In genomic region chr1:171195887-171196397, GRCm38 (mm10) we compare ENCODE assay signal across 7 mouse cellular contexts. TPM values are rescaled to one million over a fixed set of nuclear protein-coding genes. Genes with fewer than 3 reads are reported as not detected.
DNase-seq lines count a peak whose midpoint lies in the region; ATAC-seq and TF ChIP-seq lines count a peak whose summit lies in the region.

Gene Pcp4l1, minus strand, starts transcription at chr1:171196268.

- H3K4me1 ChIP-seq in embryonic facial prominence, embryonic 13.5 days, result peaks cover 35% of the 10 kb centered on the region
- H3K4me1 ChIP-seq in heart, embryonic 10.5 days, result peaks cover 38% of the 10 kb centered on the region
- peaks cover 17% of the 10 kb centered on the region for H3K4me1 ChIP-seq in kidney, embryonic 14.5 days (ENCODE audit: control insufficient read depth, insufficient read depth, low read length)
- H3K4me1 ChIP-seq in limb, embryonic 13.5 days, result peaks cover 29% of the 10 kb centered on the region
- peaks cover 30% of the 10 kb centered on the region for H3K4me1 ChIP-seq in midbrain, embryonic 12.5 days
- H3K4me1 ChIP-seq in stomach, embryonic 15.5 days, result peaks cover 25% of the 10 kb centered on the region

- peak within 1 kb of the TSS; percentile 70 for H3K9ac ChIP-seq in embryonic facial prominence, embryonic 13.5 days
- H3K9ac ChIP-seq in kidney, embryonic 14.5 days (ENCODE audit: low read depth, low read length), result peak within 1 kb of the TSS; percentile 47; the same call in 1 of the 2 replicates
- peak within 1 kb of the TSS; percentile 64 for H3K9ac ChIP-seq in limb, embryonic 13.5 days
- H3K9ac ChIP-seq in midbrain, embryonic 12.5 days (replicated peaks), result peak within 1 kb of the TSS; percentile 61; the same call in 1 of the 2 replicates
- H3K9ac ChIP-seq in stomach, embryonic 15.5 days, result peak within 1 kb of the TSS; percentile 23; the same call in 1 of the 2 replicates

- ATAC-seq in embryonic facial prominence, embryonic 13.5 days (ENCODE audit: insufficient number of reproducible peaks, insufficient read depth, low FRiP score, low TSS enrichment, low read depth), result no peak
- peak; percentile 82 for ATAC-seq in kidney, embryonic 14.5 days (ENCODE audit: low FRiP score, low TSS enrichment)
- peak; percentile 78; the same call in 1 of the 2 replicates for ATAC-seq in limb, embryonic 13.5 days (ENCODE audit: low FRiP score, low read depth)
- ATAC-seq in midbrain, embryonic 12.5 days (ENCODE audit: low FRiP score, low read depth), result peak; percentile 81
- ATAC-seq in stomach, embryonic 15.5 days (ENCODE audit: insufficient read depth, low FRiP score, low read depth), result peak; percentile 88

- TF ChIP-seq CTCF in brain, embryonic 14.5 days (IDR thresholded peaks at IDR 0.05; ENCODE audit: borderline replicate concordance, extremely low read depth, insufficient read depth, insufficient read length), result no peak

- H3K36me3 ChIP-seq in embryonic facial prominence, embryonic 13.5 days, result no peaks in the 10 kb centered on the region
- no peaks in the 10 kb centered on the region for H3K36me3 ChIP-seq in heart, embryonic 10.5 days
- no peaks in the 10 kb centered on the region for H3K36me3 ChIP-seq in kidney, embryonic 14.5 days (ENCODE audit: control insufficient read depth, insufficient read depth, low read length)
- H3K36me3 ChIP-seq in limb, embryonic 13.5 days, result no peaks in the 10 kb centered on the region
- H3K36me3 ChIP-seq in midbrain, embryonic 12.5 days, result no peaks in the 10 kb centered on the region
- no peaks in the 10 kb centered on the region for H3K36me3 ChIP-seq in stomach, embryonic 15.5 days

- H3K9me3 ChIP-seq in embryonic facial prominence, embryonic 13.5 days, result no peaks in the 10 kb centered on the region
- H3K9me3 ChIP-seq in heart, embryonic 10.5 days, result no peaks in the 10 kb centered on the region
- H3K9me3 ChIP-seq in kidney, embryonic 14.5 days (ENCODE audit: control insufficient read depth, low read length), result no peaks in the 10 kb centered on the region
- no peaks in the 10 kb centered on the region for H3K9me3 ChIP-seq in limb, embryonic 13.5 days
- no peaks in the 10 kb centered on the region for H3K9me3 ChIP-seq in midbrain, embryonic 12.5 days
- no peaks in the 10 kb centered on the region for H3K9me3 ChIP-seq in stomach, embryonic 15.5 days

- peak within 1 kb of the TSS; percentile 59 for H3K4me3 ChIP-seq in embryonic facial prominence, embryonic 13.5 days
- peak within 1 kb of the TSS; percentile 81 for H3K4me3 ChIP-seq in heart, embryonic 10.5 days
- peak within 1 kb of the TSS; percentile 52 for H3K4me3 ChIP-seq in kidney, embryonic 14.5 days (ENCODE audit: low read length)
- H3K4me3 ChIP-seq in limb, embryonic 13.5 days, result peak within 1 kb of the TSS; percentile 57
- peak within 1 kb of the TSS; percentile 65 for H3K4me3 ChIP-seq in midbrain, embryonic 12.5 days
- H3K4me3 ChIP-seq in stomach, embryonic 15.5 days (replicated peaks), result peak within 1 kb of the TSS; percentile 51

- peaks cover 69% of the 10 kb centered on the region for H3K27me3 ChIP-seq in embryonic facial prominence, embryonic 13.5 days
- H3K27me3 ChIP-seq in heart, embryonic 10.5 days (ENCODE audit: insufficient read depth, poor library complexity, severe bottlenecking), result peaks cover 51% of the 10 kb centered on the region
- peaks cover 50% of the 10 kb centered on the region for H3K27me3 ChIP-seq in kidney, embryonic 14.5 days (ENCODE audit: control insufficient read depth, insufficient read depth, low read length)
- H3K27me3 ChIP-seq in limb, embryonic 13.5 days, result peaks cover 72% of the 10 kb centered on the region
- H3K27me3 ChIP-seq in midbrain, embryonic 12.5 days, result peaks cover 42% of the 10 kb centered on the region
- H3K27me3 ChIP-seq in stomach, embryonic 15.5 days (replicated peaks), result peaks cover 21% of the 10 kb centered on the region

- no peak for TF ChIP-seq POLR2A in brain, embryonic 14.5 days (IDR thresholded peaks at IDR 0.05; ENCODE audit: borderline replicate concordance, extremely low read depth, insufficient read depth, insufficient read length, poor library complexity, severe bottlenecking)

- peak within 1 kb of the TSS; percentile 97 for H3K4me2 ChIP-seq in embryonic facial prominence, embryonic 13.5 days
- peak within 1 kb of the TSS; percentile 94 for H3K4me2 ChIP-seq in kidney, embryonic 14.5 days (replicated peaks; ENCODE audit: low read depth, low read length)
- peak within 1 kb of the TSS; percentile 97 for H3K4me2 ChIP-seq in limb, embryonic 13.5 days (replicated peaks)
- peak within 1 kb of the TSS; percentile 99 for H3K4me2 ChIP-seq in midbrain, embryonic 12.5 days (replicated peaks)
- peak within 1 kb of the TSS; percentile 91 for H3K4me2 ChIP-seq in stomach, embryonic 15.5 days

- under 1% methylated on average over 33 of the region's 33 CpGs for WGBS in embryonic facial prominence, embryonic 13.5 days
- under 1% methylated on average over 33 of the region's 33 CpGs for WGBS in heart, embryonic 10.5 days
- under 1% methylated on average over 33 of the region's 33 CpGs for WGBS in kidney, embryonic 14.5 days
- 0% methylated on average over 33 of the region's 33 CpGs for WGBS in limb, embryonic 13.5 days
- whole genome bisulfite sequencing in midbrain, embryonic 12.5 days, result under 1% methylated on average over 33 of the region's 33 CpGs
- under 1% methylated on average over 33 of the region's 33 CpGs for WGBS in stomach, embryonic 15.5 days

- DNase-seq in brain, embryonic 14.5 days (ENCODE audit: low read depth), result peak; percentile 84
- DNase-seq in heart, embryonic 10.5 days (ENCODE audit: low spot score), result peak; percentile 95

- no peak within 1 kb of the TSS for H3K27ac ChIP-seq in embryonic facial prominence, embryonic 13.5 days
- H3K27ac ChIP-seq in heart, embryonic 10.5 days, result peak within 1 kb of the TSS; percentile 84
- no peak within 1 kb of the TSS for H3K27ac ChIP-seq in kidney, embryonic 14.5 days (ENCODE audit: low read depth, low read length)
- no peak within 1 kb of the TSS for H3K27ac ChIP-seq in limb, embryonic 13.5 days
- no peak within 1 kb of the TSS for H3K27ac ChIP-seq in midbrain, embryonic 12.5 days (replicated peaks)
- H3K27ac ChIP-seq in stomach, embryonic 15.5 days, result no peak within 1 kb of the TSS

RNA-seq across cellular contexts. Expression of gene Pcp4l1, which starts in this region (rescaled TPM):
- 10.0 and 22.6 TPM in 2 replicates for polyA plus RNA-seq in brain, embryonic 14.5 days (2012; rRNA removed)
- polyA plus RNA-seq in embryonic facial prominence, embryonic 13.5 days (2015; fragmentation: Nextera tagmentation; extraction: Ambion mirVana), result 20.6 and 25.2 TPM in 2 replicates
- polyA plus RNA-seq in heart, embryonic 10.5 days (2016; fragmentation: Nextera tagmentation; extraction: Ambion mirVana), result 18.0 and 24.4 TPM in 2 replicates
- 2.1 and 2.6 TPM in 2 replicates for polyA plus RNA-seq in kidney, embryonic 14.5 days (2014; fragmentation: Nextera tagmentation; extraction: Ambion mirVana)
- polyA plus RNA-seq in limb, embryonic 13.5 days (2015; fragmentation: Nextera tagmentation; extraction: Ambion mirVana), result 2.8 and 3.3 TPM in 2 replicates
- 20.4 and 20.8 TPM in 2 replicates for polyA plus RNA-seq in midbrain, embryonic 12.5 days (2016; fragmentation: Nextera tagmentation; extraction: Ambion mirVana)
- polyA plus RNA-seq in stomach, embryonic 15.5 days (2015; fragmentation: Nextera tagmentation; extraction: Ambion mirVana), result 29.8 and 32.8 TPM in 2 replicates
